Mouse (Mus musculus) liver, embryonic 14 days (tissue): Measurements from ENCODE around the gene Krtap19-3. TPM values are rescaled to one million over a fixed set of nuclear protein-coding genes. Genes with fewer than 3 reads are reported as not detected.

ENCODE experiments used
- polyA plus RNA-seq: library from polyadenylated mRNA; depleted of rRNA; stranded (reverse); fragments of >200 nt; gene quantifications from 2 replicates; pipeline ENCODE4 v1.2.3, GENCODE M21; 2012; rRNA removed

Gene Krtap19-3
- polyA plus RNA-seq: not detected in 2 replicates

DNA sequence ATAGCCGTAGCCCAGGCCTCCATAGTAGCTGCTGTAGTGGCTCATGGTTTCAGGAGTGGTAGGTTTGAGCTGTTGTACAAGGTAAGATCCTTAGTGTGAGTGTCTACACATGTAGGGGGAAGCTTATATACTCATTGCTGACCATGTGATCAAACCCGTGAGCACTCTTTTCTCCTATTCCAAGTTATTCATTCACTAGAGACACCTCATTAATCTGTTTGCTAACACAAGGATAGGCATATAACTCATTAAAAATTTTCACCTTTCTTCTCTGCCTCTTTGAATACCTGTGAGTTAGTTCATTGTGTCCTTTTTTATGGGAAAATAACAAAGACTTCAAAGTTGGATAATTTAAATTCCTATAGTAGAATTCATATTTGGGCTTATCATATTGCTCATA lies at the start of gene Krtap19-3:
Krtap19-3 (minus strand) TSS at position 101 of the 400 bp plus-strand sequence.

DNA sequence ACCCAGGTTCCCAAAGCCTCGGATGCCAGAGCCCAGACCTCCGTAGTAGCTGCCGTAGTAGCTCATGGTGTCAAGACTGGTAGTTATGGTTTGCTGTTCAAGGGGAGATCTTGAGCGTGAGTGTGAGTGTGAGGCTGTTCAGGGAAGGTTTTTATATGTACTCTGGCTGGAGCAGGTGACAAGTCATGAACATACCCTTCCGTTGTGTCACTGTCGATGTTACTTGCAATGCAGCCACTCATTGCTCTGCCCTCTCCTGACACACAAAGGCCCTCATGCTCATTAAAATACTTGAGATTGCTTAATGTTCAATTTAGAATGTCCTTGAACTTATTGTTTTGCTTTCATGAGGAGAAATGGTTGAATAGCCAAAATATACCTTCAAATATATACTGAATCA lies 18.5 kb upstream of the Krtap19-3 start, which contains the start of gene Krtap19-5:
Krtap19-5 (minus strand) TSS at position 101 of the 400 bp plus-strand sequence.

DNA sequence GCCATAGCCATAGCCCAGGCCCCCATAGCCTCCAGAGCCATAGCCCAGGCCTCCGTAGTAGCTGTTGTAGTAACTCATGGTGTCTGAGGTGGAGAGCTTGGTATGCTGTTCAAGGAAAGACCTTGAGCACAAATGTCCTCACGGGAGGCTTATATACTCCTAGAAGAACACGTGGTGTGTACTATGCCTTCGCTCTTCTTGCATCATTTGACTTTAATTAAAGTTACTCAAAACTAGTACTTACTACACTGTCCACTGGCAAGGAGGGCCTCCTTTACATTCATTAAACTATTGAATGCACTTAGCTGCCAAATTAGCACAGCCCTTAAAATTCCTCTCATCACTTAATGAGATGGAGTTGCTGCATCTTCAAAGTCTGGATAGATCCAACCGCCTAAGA lies 7.2 kb upstream of the Krtap19-3 start, which contains the start of gene Krtap19-4:
Krtap19-4 (minus strand) TSS at position 101 of the 400 bp plus-strand sequence.

DNA sequence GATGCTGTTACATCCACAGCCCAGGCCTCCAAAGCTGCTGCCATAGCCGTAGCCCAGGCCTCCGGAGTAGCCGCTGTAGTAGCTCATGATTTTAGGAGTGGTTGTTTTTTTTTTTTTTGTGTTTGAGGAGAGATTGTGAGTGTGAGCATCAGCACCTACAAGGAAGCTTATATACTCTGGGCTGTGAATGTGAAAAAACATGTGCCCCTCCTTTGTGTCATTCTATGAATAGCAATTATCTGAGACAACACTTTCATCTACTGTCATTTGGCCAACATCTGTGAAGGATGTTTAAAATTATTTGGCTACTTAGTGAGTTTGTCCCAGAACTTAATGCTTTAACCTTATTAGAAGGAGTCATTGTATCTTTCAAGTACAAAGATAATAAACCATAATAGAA lies 3.7 kb downstream of the Krtap19-3 start, which contains the start of gene Krtap19-2:
Krtap19-2 (minus strand) TSS at position 101 of the 400 bp plus-strand sequence.

DNA sequence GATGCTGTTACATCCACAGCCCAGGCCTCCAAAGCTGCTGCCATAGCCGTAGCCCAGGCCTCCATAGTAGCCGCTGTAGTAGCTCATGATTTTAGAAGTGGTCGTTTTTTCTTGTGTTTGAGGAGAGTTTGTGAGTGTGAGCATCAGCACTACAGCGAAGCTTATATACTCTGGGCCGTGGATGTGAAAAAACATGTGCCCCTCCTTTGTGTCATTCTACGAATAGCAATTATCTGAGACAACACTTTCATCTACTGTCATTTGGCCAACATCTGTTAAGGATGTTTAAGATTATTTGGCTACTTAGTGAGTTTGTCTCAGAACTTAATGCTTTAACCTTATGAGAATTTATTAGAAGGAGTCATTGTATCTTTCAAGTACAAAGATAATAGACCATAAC lies 8.5 kb downstream of the Krtap19-3 start, which contains the start of gene Krtap19-1:
Krtap19-1 (minus strand) TSS at position 101 of the 400 bp plus-strand sequence.

Other genes with a start within 250 kb of the Krtap19-3 start
- not detected in 2 replicates for gene Krtap26-1, start 230.2 kb downstream of the Krtap19-3 start, polyA plus RNA-seq
- not detected in 2 replicates for gene Krtap27-1, start 206.4 kb downstream of the Krtap19-3 start, polyA plus RNA-seq
- not detected in 2 replicates for gene 2310061N02Rik, start 170.1 kb downstream of the Krtap19-3 start, polyA plus RNA-seq
- not detected in 2 replicates for gene Krtap13-1, start 149.2 kb downstream of the Krtap19-3 start, polyA plus RNA-seq
- not detected in 2 replicates for gene Krtap13, start 126.4 kb downstream of the Krtap19-3 start, polyA plus RNA-seq
- gene 2310034C09Rik, start 119.2 kb downstream of the Krtap19-3 start, polyA plus RNA-seq: not detected in 2 replicates
- gene 2310057N15Rik, start 103.8 kb downstream of the Krtap19-3 start, polyA plus RNA-seq: not detected in 2 replicates
- not detected in 2 replicates for gene Gm5965, start 100.1 kb downstream of the Krtap19-3 start, polyA plus RNA-seq
- not detected in 2 replicates for gene Gm20741, start 65.8 kb downstream of the Krtap19-3 start, polyA plus RNA-seq
- gene Krtap15, start 57.8 kb downstream of the Krtap19-3 start, polyA plus RNA-seq: not detected in 2 replicates
- gene Krtap14, start 51.9 kb downstream of the Krtap19-3 start, polyA plus RNA-seq: not detected in 2 replicates
- gene Krtap19-1, start 8.6 kb downstream of the Krtap19-3 start, polyA plus RNA-seq: not detected in 2 replicates
- not detected in 2 replicates for gene Krtap19-2, start 3.8 kb downstream of the Krtap19-3 start, polyA plus RNA-seq
- gene Krtap19-4, start 7.1 kb upstream of the Krtap19-3 start, polyA plus RNA-seq: not detected in 2 replicates
- not detected in 2 replicates for gene Krtap19-5, start 18.4 kb upstream of the Krtap19-3 start, polyA plus RNA-seq
- gene Krtap19-9b, start 54.2 kb upstream of the Krtap19-3 start, polyA plus RNA-seq: not detected in 2 replicates
- gene Krtap16-3, start 84.8 kb upstream of the Krtap19-3 start, polyA plus RNA-seq: not detected in 2 replicates
- gene Krtap22-2, start 132.7 kb upstream of the Krtap19-3 start, polyA plus RNA-seq: not detected in 2 replicates
- gene Gm10229, start 137.2 kb upstream of the Krtap19-3 start, polyA plus RNA-seq: not detected in 2 replicates
- gene Krtap6-1, start 153.7 kb upstream of the Krtap19-3 start, polyA plus RNA-seq: not detected in 2 replicates
- not detected in 2 replicates for gene Gm10228, start 163.4 kb upstream of the Krtap19-3 start, polyA plus RNA-seq
- not detected in 2 replicates for gene Krtap6-5, start 169.8 kb upstream of the Krtap19-3 start, polyA plus RNA-seq
- gene 1110025L11Rik, start 186.0 kb upstream of the Krtap19-3 start, polyA plus RNA-seq: not detected in 2 replicates
- not detected in 2 replicates for gene Krtap6-3, start 206.0 kb upstream of the Krtap19-3 start, polyA plus RNA-seq